Mouse (Mus musculus) midbrain, postnatal 0 days (tissue): ENCODE measurements around the gene Cdh24. TPM values are rescaled to one million over a fixed set of nuclear protein-coding genes. Genes with fewer than 3 reads are reported as not detected.

ENCODE experiments used
- ATAC-seq: fragments of 200-750 bp; cut with Nextera tagmentation; 2 replicates; pipeline ENCODE4 v1.8.0; 2017; ENCODE audit warnings: moderate number of reproducible peaks, mild to moderate bottlenecking, moderate TSS enrichment, moderate library complexity; ENCODE audit not compliant: low FRiP score
- DNase-seq: peaks from one replicate; pipeline ENCODE4 v3.0.0-alpha.2; 2015; ENCODE audit warnings: low spot score
- H3K27ac ChIP-seq: fragments of 300-500 bp; sonication (generic); 2 replicates; pipeline ENCODE4 v1.5.1; 2014; ENCODE audit warnings: low read depth, mild to moderate bottlenecking, low read length, mixed read lengths
- H3K27me3 ChIP-seq: fragments of 300-500 bp; sonication (generic); 2 replicates; pipeline ENCODE4 v1.6.1; 2014; ENCODE audit warnings: low read length, control low read depth, mixed read lengths; ENCODE audit not compliant: insufficient read depth
- H3K36me3 ChIP-seq: fragments of 300-500 bp; sonication (generic); 2 replicates; pipeline ENCODE4 v1.6.1; 2014; ENCODE audit warnings: low read length, control low read depth, mixed read lengths; ENCODE audit not compliant: insufficient read depth
- H3K4me1 ChIP-seq: fragments of 300-500 bp; sonication (generic); 2 replicates; pipeline ENCODE4 v1.6.1; 2014; ENCODE audit warnings: mild to moderate bottlenecking, control low read depth, antibody characterized with exemption, low read length, mixed read lengths; ENCODE audit not compliant: insufficient read depth
- H3K4me2 ChIP-seq: fragments of 300-500 bp; sonication (generic); 2 replicates; pipeline ENCODE4 v1.6.1; 2014; ENCODE audit warnings: low read depth, mild to moderate bottlenecking, low read length, mixed read lengths; ENCODE audit not compliant: poor library complexity, severe bottlenecking
- H3K4me3 ChIP-seq: fragments of 300-500 bp; sonication (generic); 2 replicates; pipeline ENCODE4 v1.5.1; 2014; ENCODE audit warnings: low read depth, mild to moderate bottlenecking, low read length, moderate library complexity
- H3K9ac ChIP-seq: fragments of 300-500 bp; sonication (generic); replicated peaks from 2 replicates; pipeline ENCODE4 v1.6.1; 2014; ENCODE audit warnings: mild to moderate bottlenecking, low read length, moderate library complexity, mixed read lengths; ENCODE audit not compliant: poor library complexity, severe bottlenecking
- H3K9me3 ChIP-seq: fragments of 300-500 bp; sonication (generic); 2 replicates; pipeline ENCODE4 v1.6.1; 2016; ENCODE audit warnings: low read length, control low read depth
- CTCF ChIP-seq: IDR thresholded peaks from 2 replicates; pipeline ENCODE4 v1.5.1; 2016; ENCODE audit warnings: antibody characterized with exemption, mild to moderate bottlenecking
- WGBS: fragments of 180-500 bp; shearing (Covaris S2); extraction: QIAGEN DNeasy Blood & Tissue Kit; methylation state at CpG from one replicate; pipeline ENCODE4 v1.1.7; 2014; 5-methylcytosine and 5-hydroxymethylcytosine counted together
- polyA plus RNA-seq: library from polyadenylated mRNA; unstranded; fragments of >200 nt; fragmentation: Nextera tagmentation; extraction: Ambion mirVana; gene quantifications from 2 replicates; pipeline ENCODE4 v1.2.1, GENCODE M21; 2015
- total RNA-seq: library from RNA; depleted of rRNA; stranded (reverse); fragments of >200 nt; gene quantifications from 2 replicates; pipeline ENCODE4 v1.2.3, GENCODE M21; 2014; rRNA removed

Cdh24 gene
- total RNA-seq = 45.3 and 49.7 TPM in 2 replicates
- 8.5 and 9.0 TPM in 2 replicates for polyA plus RNA-seq

DNA sequence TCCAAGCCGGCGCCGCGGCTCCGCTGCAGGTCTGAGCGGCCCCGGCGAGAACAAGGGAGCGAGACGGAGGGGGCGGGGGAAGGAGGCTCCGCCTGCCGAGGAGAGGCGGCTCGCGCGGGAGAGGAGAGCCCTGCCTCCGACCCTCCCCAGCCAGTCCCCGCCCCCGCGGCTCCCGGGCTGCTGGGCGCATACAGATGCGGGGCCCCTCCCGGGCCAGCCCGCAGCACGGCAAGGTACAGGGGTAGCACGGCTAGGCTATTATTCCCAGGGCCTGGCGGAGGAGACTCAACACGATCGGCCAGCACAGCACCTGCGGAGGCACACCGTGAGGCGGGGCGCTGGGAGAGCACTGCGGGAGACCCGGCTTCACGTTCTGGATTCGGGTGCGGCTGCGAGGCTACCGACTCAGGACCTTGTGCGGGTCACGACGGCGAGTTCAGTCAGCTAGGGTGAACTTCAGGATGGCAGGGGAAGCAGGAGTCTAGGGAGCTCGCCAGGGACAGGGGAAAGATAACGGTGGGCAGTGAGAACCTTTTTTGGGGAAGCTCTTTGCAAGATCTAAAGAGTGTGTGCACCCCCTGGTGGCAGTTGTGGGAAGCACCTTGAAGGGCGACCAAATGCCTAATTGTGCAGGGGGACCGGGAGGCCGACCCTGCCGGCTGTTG, at the start of gene Cdh24:
TSS of gene Cdh24 (minus strand) at position 60 of the 665 bp plus-strand sequence.
- DNase-seq = peak; percentile 91

DNA sequence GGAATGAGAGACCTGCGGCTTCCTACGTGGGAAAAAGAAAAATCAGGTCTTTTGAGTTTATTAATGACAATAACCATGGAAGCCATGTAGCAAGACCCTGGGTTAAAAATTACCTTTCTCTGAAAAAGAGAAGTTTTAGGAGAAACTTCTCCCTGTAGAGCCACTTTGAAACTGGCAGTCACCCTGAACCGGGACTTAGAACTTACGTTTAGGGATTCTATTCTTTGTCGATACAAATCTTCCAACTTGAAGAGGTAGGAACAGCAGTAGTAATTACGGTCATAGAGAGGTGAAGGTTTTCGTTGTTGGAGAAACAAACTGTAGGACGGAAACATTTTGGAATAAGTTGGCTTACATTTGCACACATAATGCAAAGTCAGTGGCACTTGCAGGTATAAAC, 46.1 kb upstream of the Cdh24 start:
- WGBS = 7% methylated on average over 8 of the region's 8 CpGs

More for the DNA sequence above, at the start of gene Cdh24:
- Histone ChIP-seq H3K36me3 (peaks cover 47% of the 10 kb centered on the region), H3K9me3 (no peaks in the 10 kb centered on the region), H3K27me3 (no peaks in the 10 kb centered on the region), H3K27ac (peak within 1 kb of the TSS; percentile 84), H3K4me3 (peak within 1 kb of the TSS; percentile 83), H3K9ac (peak within 1 kb of the TSS; percentile 91), H3K4me2 (peak within 1 kb of the TSS; percentile 82), H3K4me1 (peaks cover 9% of the 10 kb centered on the region; the same call in 1 of the 2 replicates)
- peak; percentile 91 for TF ChIP-seq CTCF
- peak; percentile 85 for ATAC-seq
- under 1% methylated on average over 38 of the region's 52 CpGs for WGBS

DNA sequence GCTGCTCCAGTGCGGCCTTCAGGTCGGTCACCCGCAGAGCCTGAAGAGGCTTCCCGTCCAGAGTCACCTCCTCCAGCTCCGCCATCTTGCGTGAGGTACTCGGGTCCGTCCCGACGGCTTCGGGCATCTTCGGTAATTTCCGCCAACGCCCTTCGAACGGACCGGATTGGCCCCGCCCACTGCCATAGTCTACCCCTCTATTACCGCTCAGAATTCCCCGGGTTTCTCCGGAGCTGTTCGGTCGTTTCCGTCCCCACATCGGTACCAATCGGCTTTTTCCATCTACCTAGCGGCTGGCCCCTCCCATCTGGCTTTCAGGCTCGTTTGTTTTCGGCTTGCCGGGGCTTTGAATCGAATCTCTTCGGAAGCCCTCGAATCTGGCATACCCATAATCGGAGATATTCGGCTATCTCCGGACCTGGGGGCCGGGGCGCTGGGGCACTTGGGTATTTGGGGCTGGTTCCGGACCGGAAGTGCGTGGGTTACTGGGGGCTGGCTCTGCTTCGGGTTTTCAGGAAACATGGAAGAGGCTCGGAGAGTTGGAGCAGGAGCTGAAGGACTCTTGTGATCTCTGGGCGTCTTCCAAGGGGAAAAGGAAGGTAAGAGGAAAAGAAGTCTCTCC, 45.5 kb upstream of the Cdh24 start, which contains the start of gene Acin1:
TSS of gene Acin1 (minus strand) at position 410 of the 622 bp plus-strand sequence.
- Histone ChIP-seq H3K4me1 (peaks cover 6% of the 10 kb centered on the region; the same call in 1 of the 2 replicates), H3K9ac (peak within 1 kb of the TSS; percentile 93), H3K27ac (peak within 1 kb of the TSS; percentile 96), H3K4me2 (peak within 1 kb of the TSS; percentile 65), H3K27me3 (no peaks in the 10 kb centered on the region), H3K9me3 (no peaks in the 10 kb centered on the region), H3K36me3 (peaks cover 24% of the 10 kb centered on the region), H3K4me3 (peak within 1 kb of the TSS; percentile 67)
- WGBS = under 1% methylated on average over 44 of the region's 44 CpGs
- peak; percentile 100 for DNase-seq
- ATAC-seq = peak; percentile 98
- TF ChIP-seq CTCF = no peak

More for the DNA sequence above, 46.1 kb upstream of the Cdh24 start:
- peak overlapping the region; percentile 54 for H3K9ac ChIP-seq
- TF ChIP-seq CTCF = no peak
- H3K9me3 ChIP-seq = no peaks in the 10 kb centered on the region
- H3K27ac ChIP-seq = no peak overlapping the region
- H3K27me3 ChIP-seq = no peaks in the 10 kb centered on the region
- DNase-seq = no peak
- no peak for ATAC-seq
- peaks cover 6% of the 10 kb centered on the region; the same call in 1 of the 2 replicates for H3K4me1 ChIP-seq
- peaks cover 24% of the 10 kb centered on the region for H3K36me3 ChIP-seq
- H3K4me2 ChIP-seq = peak overlapping the region; percentile 57
- peak overlapping the region; percentile 67 for H3K4me3 ChIP-seq

DNA sequence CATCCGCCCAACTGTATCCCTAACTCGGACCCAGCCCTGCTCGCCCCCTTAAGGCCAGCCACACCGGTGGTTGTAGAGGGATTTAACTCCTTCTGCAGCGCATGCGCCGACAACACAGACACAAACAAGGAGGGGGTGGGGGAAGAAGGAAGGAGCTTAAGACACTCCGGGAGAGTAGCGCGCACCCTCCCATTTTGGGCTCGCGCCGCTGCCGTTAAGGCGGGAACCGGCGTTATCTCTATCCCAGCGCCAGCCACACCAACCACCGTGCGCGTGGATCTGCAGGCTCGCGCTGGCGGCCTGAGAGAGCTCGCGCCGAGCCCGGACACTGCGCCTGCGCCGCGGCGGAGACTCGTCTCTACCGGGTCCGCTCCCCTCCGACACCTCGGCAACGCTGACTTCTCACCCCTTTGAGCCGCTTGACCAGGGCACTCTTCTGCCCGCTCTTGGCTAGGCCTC, 44.9 kb upstream of the Cdh24 start, which contains the start of gene 1700123O20Rik:
TSS of gene 1700123O20Rik (plus strand) at position 154 of the 459 bp plus-strand sequence.
- peak within 1 kb of the TSS; percentile 96 for H3K27ac ChIP-seq
- ATAC-seq = peak; percentile 78
- H3K4me2 ChIP-seq = peak within 1 kb of the TSS; percentile 65
- H3K4me1 ChIP-seq = peaks cover 6% of the 10 kb centered on the region; the same call in 1 of the 2 replicates
- no peaks in the 10 kb centered on the region for H3K27me3 ChIP-seq
- under 1% methylated on average over 41 of the region's 41 CpGs for WGBS
- H3K9ac ChIP-seq = peak within 1 kb of the TSS; percentile 93
- no peaks in the 10 kb centered on the region for H3K9me3 ChIP-seq
- peak; percentile 91 for DNase-seq
- TF ChIP-seq CTCF = peak; percentile 70
- H3K36me3 ChIP-seq = peaks cover 24% of the 10 kb centered on the region
- peak within 1 kb of the TSS; percentile 67 for H3K4me3 ChIP-seq

DNA sequence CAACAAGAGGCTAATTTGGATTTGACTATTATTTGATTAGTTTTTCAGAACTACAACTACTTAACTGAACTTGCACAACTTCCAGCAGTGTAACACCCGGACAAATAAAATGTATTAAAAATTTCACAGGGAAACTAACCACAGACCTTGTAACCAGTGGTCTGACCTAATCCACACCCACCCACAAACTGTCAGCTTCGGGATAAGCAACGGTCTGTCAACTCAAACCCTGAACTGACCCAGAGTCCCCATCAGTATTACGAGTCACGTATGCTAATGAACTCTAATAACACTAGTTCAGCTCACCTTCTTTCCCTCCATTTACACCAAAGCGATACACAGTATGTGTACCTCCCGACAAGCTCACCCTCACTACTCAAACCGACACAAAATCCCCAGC, 44.3 kb upstream of the Cdh24 start:
- Histone ChIP-seq H3K4me2 (peak overlapping the region; percentile 65), H3K9me3 (no peaks in the 10 kb centered on the region), H3K9ac (peak overlapping the region; percentile 93), H3K27ac (peak overlapping the region; percentile 96; the same call in 1 of the 2 replicates), H3K4me1 (peaks cover 6% of the 10 kb centered on the region; the same call in 1 of the 2 replicates), H3K36me3 (peaks cover 21% of the 10 kb centered on the region), H3K27me3 (no peaks in the 10 kb centered on the region), H3K4me3 (peak overlapping the region; percentile 67)
- 9% methylated on average over 8 of the region's 8 CpGs for WGBS
- ATAC-seq (no peak), DNase-seq (no peak)
- TF ChIP-seq CTCF = no peak
